Comparison of ENCODE assay signal across 8 mouse cellular contexts in the genomic region with DNA sequence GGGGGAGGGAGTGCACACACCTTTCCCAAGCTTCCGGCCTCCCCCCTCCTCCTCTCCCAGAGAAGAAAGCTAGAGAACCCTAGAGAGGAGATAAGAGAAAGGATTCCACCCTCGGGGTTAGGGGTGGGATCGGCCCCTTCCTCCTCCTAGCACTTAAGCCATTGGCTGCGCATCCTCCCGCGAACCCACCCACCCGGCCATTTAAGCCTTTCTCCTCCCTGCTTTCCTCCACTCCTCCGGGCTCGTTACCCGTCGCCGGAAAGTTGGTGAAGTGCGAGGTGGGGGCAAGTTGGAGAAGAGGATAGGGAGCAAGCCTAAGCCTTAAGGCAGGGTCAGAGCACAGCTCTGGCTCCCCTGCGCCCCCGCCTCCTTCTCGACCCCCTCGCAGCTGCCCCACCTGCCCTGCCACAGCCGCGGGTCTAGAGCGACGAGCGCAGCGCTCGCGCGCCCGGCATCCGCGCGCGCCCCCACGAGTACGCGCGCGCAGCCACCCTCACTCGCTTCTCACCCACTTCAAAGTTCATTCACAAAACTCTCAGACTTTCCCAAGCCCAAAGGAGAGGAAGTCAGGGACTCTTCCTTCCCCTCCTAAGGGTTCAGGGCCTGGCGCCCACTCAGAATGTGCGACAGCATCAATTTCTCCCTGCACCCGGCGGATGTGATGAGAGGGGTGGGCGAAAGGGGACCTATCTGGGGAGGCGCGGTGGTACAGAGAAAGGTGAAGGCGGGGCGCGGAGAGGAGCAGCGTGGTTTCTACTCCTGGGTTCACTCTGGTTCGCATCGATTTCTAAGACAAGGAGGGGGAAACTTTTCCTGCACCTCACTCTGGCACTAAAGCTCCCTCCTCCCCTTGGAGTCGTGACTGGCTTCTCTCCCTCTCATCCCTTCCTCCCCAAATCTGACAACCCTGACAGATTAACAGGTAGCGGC. TPM values are rescaled to one million over a fixed set of nuclear protein-coding genes. Genes with fewer than 3 reads are reported as not detected.
DNase-seq lines count a peak whose midpoint lies in the region; ATAC-seq and TF ChIP-seq lines count a peak whose summit lies in the region.

No protein-coding gene starts in this region.

- WGBS in heart, embryonic 15.5 days = under 1% methylated on average over 52 of the region's 52 CpGs
- WGBS in liver, embryonic 16.5 days (ENCODE audit: insufficient replicate concordance) = under 1% methylated on average over 51 of the region's 52 CpGs
- WGBS in neural tube, embryonic 12.5 days = under 1% methylated on average over 52 of the region's 52 CpGs

- DNase-seq in CD4-positive helper T cell, adult 2 months (ENCODE audit: low read depth, low spot score) = peak; percentile 91
- DNase-seq in kidney, postnatal 14 days = peak; percentile 88
- peak; percentile 80 for DNase-seq in telencephalon, adult 2 months (ENCODE audit: low read depth, low spot score)

- peak overlapping the region; percentile 89 for H3K9ac ChIP-seq in heart, embryonic 15.5 days
- H3K9ac ChIP-seq in liver, embryonic 16.5 days (ENCODE audit: low read depth, low read length) = peak overlapping the region; percentile 74
- H3K9ac ChIP-seq in neural tube, embryonic 12.5 days = peak overlapping the region; percentile 95

- peak; percentile 81 for ATAC-seq in heart, embryonic 15.5 days (replicated peaks; ENCODE audit: insufficient number of reproducible peaks, insufficient read depth, low FRiP score, low read depth)
- ATAC-seq in liver, embryonic 16.5 days (ENCODE audit: low read depth) = peak; percentile 66
- ATAC-seq in neural tube, embryonic 12.5 days (ENCODE audit: low FRiP score, low read depth) = peak; percentile 79

- no peaks in the 10 kb centered on the region for H3K36me3 ChIP-seq in heart, embryonic 15.5 days
- no peaks in the 10 kb centered on the region for H3K36me3 ChIP-seq in liver, embryonic 16.5 days (ENCODE audit: control insufficient read depth, insufficient read depth)
- no peaks in the 10 kb centered on the region for H3K36me3 ChIP-seq in neural tube, embryonic 12.5 days

- H3K4me1 ChIP-seq in bone marrow macrophage, adult 2 months (ENCODE audit: control insufficient read depth, insufficient read depth, low read length) = peaks cover 5% of the 10 kb centered on the region
- no peaks in the 10 kb centered on the region for H3K4me1 ChIP-seq in embryonic fibroblast, embryonic 13.5 days (ENCODE audit: control insufficient read depth, insufficient read depth, low read length)
- H3K4me1 ChIP-seq in heart, embryonic 15.5 days (replicated peaks) = 0 out of 2 replicates have a peak, but pooled peaks cover 3% of the 10 kb centered on the region
- H3K4me1 ChIP-seq in liver, embryonic 16.5 days (ENCODE audit: control insufficient read depth, low read depth, low read length) = peaks cover 2% of the 10 kb centered on the region
- H3K4me1 ChIP-seq in neural tube, embryonic 12.5 days = peaks cover 14% of the 10 kb centered on the region

- TF ChIP-seq POLR2A in bone marrow macrophage, adult 2 months (IDR thresholded peaks at IDR 0.05; ENCODE audit: borderline replicate concordance, low read depth, low read length) = no peak
- peak; percentile 98 for TF ChIP-seq POLR2A in embryonic fibroblast, embryonic 13.5 days (IDR thresholded peaks at IDR 0.05; ENCODE audit: low read depth, low read length)

- peak overlapping the region; percentile 98 for H3K4me2 ChIP-seq in heart, embryonic 15.5 days
- peak overlapping the region; percentile 81 for H3K4me2 ChIP-seq in liver, embryonic 16.5 days (ENCODE audit: low read depth, low read length)
- H3K4me2 ChIP-seq in neural tube, embryonic 12.5 days (replicated peaks) = peak overlapping the region; percentile 78

- H3K4me3 ChIP-seq in bone marrow macrophage, adult 2 months (ENCODE audit: insufficient read depth, low read length) = peak overlapping the region; percentile 82
- peak overlapping the region; percentile 66 for H3K4me3 ChIP-seq in embryonic fibroblast, embryonic 13.5 days (ENCODE audit: insufficient read depth, low read length)
- H3K4me3 ChIP-seq in heart, embryonic 15.5 days = peak overlapping the region; percentile 79
- H3K4me3 ChIP-seq in liver, embryonic 16.5 days (ENCODE audit: low read depth, low read length) = peak overlapping the region; percentile 71
- H3K4me3 ChIP-seq in neural tube, embryonic 12.5 days = peak overlapping the region; percentile 89

- peak overlapping the region; percentile 91 for H3K27ac ChIP-seq in bone marrow macrophage, adult 2 months (ENCODE audit: insufficient read depth, low read depth, low read length)
- peak overlapping the region; percentile 83 for H3K27ac ChIP-seq in embryonic fibroblast, embryonic 13.5 days (ENCODE audit: insufficient read depth, low read length)
- peak overlapping the region; percentile 100 for H3K27ac ChIP-seq in heart, embryonic 15.5 days
- peak overlapping the region; percentile 90 for H3K27ac ChIP-seq in liver, embryonic 16.5 days (ENCODE audit: low read length)
- H3K27ac ChIP-seq in neural tube, embryonic 12.5 days = peak overlapping the region; percentile 99

- TF ChIP-seq CTCF in bone marrow macrophage, adult 2 months (IDR thresholded peaks at IDR 0.05; ENCODE audit: low read depth, low read length) = no peak
- no peak for TF ChIP-seq CTCF in embryonic fibroblast, embryonic 13.5 days (IDR thresholded peaks at IDR 0.05; ENCODE audit: borderline replicate concordance, insufficient read depth, low read length)

- H3K27me3 ChIP-seq in heart, embryonic 15.5 days = no peaks in the 10 kb centered on the region
- H3K27me3 ChIP-seq in liver, embryonic 16.5 days (ENCODE audit: control insufficient read depth, insufficient read depth, low read depth, low read length) = peaks cover 3% of the 10 kb centered on the region; the same call in 1 of the 2 replicates
- no peaks in the 10 kb centered on the region for H3K27me3 ChIP-seq in neural tube, embryonic 12.5 days (replicated peaks)

- H3K9me3 ChIP-seq in heart, embryonic 15.5 days (replicated peaks) = no peaks in the 10 kb centered on the region
- H3K9me3 ChIP-seq in liver, embryonic 16.5 days (replicated peaks; ENCODE audit: control insufficient read depth, low read length) = no peaks in the 10 kb centered on the region
- no peaks in the 10 kb centered on the region for H3K9me3 ChIP-seq in neural tube, embryonic 12.5 days

RNA-seq across cellular contexts. Expression of a gene that starts 2.0 kb away (rescaled TPM):
- 2.2 and 2.3 TPM in 2 replicates for polyA plus RNA-seq in bone marrow macrophage, adult 2 months (2012; ENCODE audit: insufficient read depth, insufficient read length, missing spikeins)
- 1.8 and 2.2 TPM in 2 replicates for polyA plus RNA-seq in embryonic fibroblast, embryonic 13.5 days (2011; ENCODE audit: insufficient read length, low read depth, missing spikeins)
- 1.9 and 2.9 TPM in 2 replicates for polyA plus RNA-seq in heart, embryonic 15.5 days (2015; fragmentation: Nextera tagmentation; extraction: Ambion mirVana)
- 0.78 and 0.84 TPM in 2 replicates for polyA plus RNA-seq in liver, embryonic 16.5 days (2015; fragmentation: Nextera tagmentation; extraction: Ambion mirVana)
- polyA plus RNA-seq in neural tube, embryonic 12.5 days (2016; fragmentation: Nextera tagmentation; extraction: Ambion mirVana) = 9.2 and 9.4 TPM in 2 replicates

Comparison
In these comparisons a context has a peak if more than half of its experiments do, and no peak if none do; other contexts are left out.
1. Peak in every context shown above with its lines: DNase-seq, ATAC-seq, H3K4me3 ChIP-seq and H3K27ac ChIP-seq.